Mouse (Mus musculus) hindbrain, embryonic 14.5 days (tissue): ENCODE measurements around the gene Smg9. TPM values are rescaled to one million over a fixed set of nuclear protein-coding genes. Genes with fewer than 3 reads are reported as not detected.
A peak's percentile ranks its signal among the peaks of the same experiment; 100 is the strongest.

Experiments used
- ATAC-seq: fragments of 200-750 bp; cut with Nextera tagmentation; 2 replicates; pipeline ENCODE4 v1.8.0; 2017; ENCODE audit warnings: moderate number of reproducible peaks, mild to moderate bottlenecking, moderate TSS enrichment, moderate library complexity; ENCODE audit not compliant: low FRiP score
- DNase-seq: peaks from one replicate; pipeline ENCODE4 v3.0.0-alpha.2; 2015; ENCODE audit warnings: low spot score
- H3K27ac ChIP-seq: fragments of 300-500 bp; sonication (generic); 2 replicates; pipeline ENCODE4 v1.5.1; 2014; ENCODE audit warnings: mild to moderate bottlenecking, moderate library complexity
- H3K27me3 ChIP-seq: fragments of 300-500 bp; sonication (generic); 2 replicates; pipeline ENCODE4 v1.6.1; 2014; ENCODE audit warnings: mild to moderate bottlenecking, low read length, mixed read lengths; ENCODE audit not compliant: control insufficient read depth, insufficient read depth
- H3K36me3 ChIP-seq: fragments of 300-500 bp; sonication (generic); replicated peaks from 2 replicates; pipeline ENCODE4 v1.6.1; 2014; ENCODE audit not compliant: control insufficient read depth, insufficient read depth
- H3K4me1 ChIP-seq: fragments of 300-500 bp; sonication (generic); replicated peaks from 2 replicates; pipeline ENCODE4 v1.6.1; 2014; ENCODE audit warnings: antibody characterized with exemption, low read length, mixed read lengths; ENCODE audit not compliant: control insufficient read depth, insufficient read depth
- H3K4me2 ChIP-seq: fragments of 300-500 bp; sonication (generic); replicated peaks from 2 replicates; pipeline ENCODE4 v1.6.1; 2014; ENCODE audit warnings: mild to moderate bottlenecking, moderate library complexity
- H3K4me3 ChIP-seq: fragments of 300-500 bp; sonication (generic); replicated peaks from 2 replicates; pipeline ENCODE4 v1.5.1; 2014; ENCODE audit warnings: mild to moderate bottlenecking, low read length
- H3K9ac ChIP-seq: fragments of 300-500 bp; sonication (generic); 2 replicates; pipeline ENCODE4 v1.6.1; 2014
- H3K9me3 ChIP-seq: fragments of 300-500 bp; sonication (generic); 2 replicates; pipeline ENCODE4 v1.6.1; 2016; ENCODE audit warnings: low read length; ENCODE audit not compliant: control insufficient read depth
- WGBS: fragments of 180-500 bp; shearing (Covaris S2); extraction: QIAGEN DNeasy Blood & Tissue Kit; methylation state at CpG from one replicate; pipeline ENCODE4 v1.1.7; 2014; 5-methylcytosine and 5-hydroxymethylcytosine counted together
- polyA plus RNA-seq: library from polyadenylated mRNA; unstranded; fragments of >200 nt; fragmentation: Nextera tagmentation; extraction: Ambion mirVana; gene quantifications from 2 replicates; pipeline ENCODE4 v1.2.1, GENCODE M21; 2014

The Smg9 gene
- polyA plus RNA-seq, 1 experiment from 2014 or later, result 30.3 TPM

GRCm38 (mm10) chr7:24373538-24374379 is 25.7 kb upstream of the Smg9 start:
- DNase-seq, result peak; percentile 36
- peaks cover 4% of the 10 kb centered on the region; the same call in 1 of the 2 replicates for H3K4me1 ChIP-seq
- H3K36me3 ChIP-seq, result no peaks in the 10 kb centered on the region
- no peaks in the 10 kb centered on the region for H3K9me3 ChIP-seq
- peak; percentile 56; the same call in 1 of the 2 replicates for ATAC-seq
- peak overlapping the region; percentile 77 for H3K27ac ChIP-seq
- WGBS, result 34% methylated on average over 20 of the region's 20 CpGs
- 0 out of 2 replicates have a peak overlapping the region, but pooled peaks have one; percentile 10 for H3K4me2 ChIP-seq
- H3K4me3 ChIP-seq, result no peak overlapping the region
- H3K9ac ChIP-seq, result no peak overlapping the region
- H3K27me3 ChIP-seq, result no peaks in the 10 kb centered on the region; the same call in 1 of the 2 replicates

- no peak for ATAC-seq
- H3K9ac ChIP-seq, result no peak overlapping the region
- no peak overlapping the region for H3K4me3 ChIP-seq
- no peaks in the 10 kb centered on the region for H3K9me3 ChIP-seq
- peaks cover 4% of the 10 kb centered on the region; the same call in 1 of the 2 replicates for H3K4me1 ChIP-seq
- 90% methylated on average over 8 of the region's 8 CpGs for WGBS
- no peaks in the 10 kb centered on the region for H3K36me3 ChIP-seq
- no peak overlapping the region for H3K27ac ChIP-seq
- no peaks in the 10 kb centered on the region; the same call in 1 of the 2 replicates for H3K27me3 ChIP-seq
- H3K4me2 ChIP-seq, result no peak overlapping the region
- DNase-seq, result no peak
These were observed 23.0 kb upstream of the Smg9 start for GRCm38 (mm10) chr7:24376456-24376855.

GRCm38 (mm10) chr7:24377091-24377865 is 22.1 kb upstream of the Smg9 start:
- 10% methylated on average over 49 of the region's 49 CpGs for WGBS
- peak overlapping the region; percentile 17; the same call in 1 of the 2 replicates for H3K9ac ChIP-seq

GRCm38 (mm10) chr7:24378049-24378701 is 21.2 kb upstream of the Smg9 start:
- no peak for DNase-seq
- H3K27ac ChIP-seq, result no peak overlapping the region
- peaks cover 4% of the 10 kb centered on the region; the same call in 1 of the 2 replicates for H3K4me1 ChIP-seq
- H3K4me2 ChIP-seq, result no peak overlapping the region
- no peaks in the 10 kb centered on the region; the same call in 1 of the 2 replicates for H3K27me3 ChIP-seq
- H3K4me3 ChIP-seq, result no peak overlapping the region
- 71% methylated on average over 10 of the region's 10 CpGs for WGBS
- no peak for ATAC-seq
- no peak overlapping the region for H3K9ac ChIP-seq
- H3K36me3 ChIP-seq, result no peaks in the 10 kb centered on the region
- H3K9me3 ChIP-seq, result no peaks in the 10 kb centered on the region

More at GRCm38 (mm10) chr7:24377091-24377865, 22.1 kb upstream of the Smg9 start:
- no peaks in the 10 kb centered on the region for H3K36me3 ChIP-seq
- no peaks in the 10 kb centered on the region; the same call in 1 of the 2 replicates for H3K27me3 ChIP-seq
- DNase-seq, result no peak
- H3K27ac ChIP-seq, result no peak overlapping the region
- H3K9me3 ChIP-seq, result no peaks in the 10 kb centered on the region
- H3K4me1 ChIP-seq, result peaks cover 4% of the 10 kb centered on the region; the same call in 1 of the 2 replicates
- H3K4me2 ChIP-seq, result peak overlapping the region; percentile 38
- ATAC-seq, result no peak
- peak overlapping the region; percentile 10; the same call in 1 of the 2 replicates for H3K4me3 ChIP-seq

GRCm38 (mm10) chr7:24379934-24380333 is 19.5 kb upstream of the Smg9 start:
- DNase-seq, result no peak
- H3K27me3 ChIP-seq, result no peaks in the 10 kb centered on the region; the same call in 1 of the 2 replicates
- H3K27ac ChIP-seq, result no peak overlapping the region
- 68% methylated on average over 7 of the region's 7 CpGs for WGBS
- H3K36me3 ChIP-seq, result no peaks in the 10 kb centered on the region
- H3K4me2 ChIP-seq, result no peak overlapping the region
- no peaks in the 10 kb centered on the region for H3K9me3 ChIP-seq
- ATAC-seq, result no peak
- H3K4me3 ChIP-seq, result no peak overlapping the region
- no peak overlapping the region for H3K9ac ChIP-seq
- no peaks in the 10 kb centered on the region; the same call in 1 of the 2 replicates for H3K4me1 ChIP-seq

GRCm38 (mm10) chr7:24380370-24380769 is 19.0 kb upstream of the Smg9 start:
- H3K36me3 ChIP-seq, result no peaks in the 10 kb centered on the region
- H3K4me3 ChIP-seq, result no peak overlapping the region
- H3K9ac ChIP-seq, result no peak overlapping the region
- no peaks in the 10 kb centered on the region; the same call in 1 of the 2 replicates for H3K4me1 ChIP-seq
- no peaks in the 10 kb centered on the region; the same call in 1 of the 2 replicates for H3K27me3 ChIP-seq
- H3K27ac ChIP-seq, result no peak overlapping the region
- ATAC-seq (no peak), DNase-seq (no peak)
- no peaks in the 10 kb centered on the region for H3K9me3 ChIP-seq
- H3K4me2 ChIP-seq, result no peak overlapping the region
- WGBS, result 76% methylated on average over 2 of the region's 2 CpGs

GRCm38 (mm10) chr7:24382730-24383372 is 16.6 kb upstream of the Smg9 start:
- Histone ChIP-seq H3K27ac (no peak overlapping the region), H3K9ac (no peak overlapping the region), H3K36me3 (no peaks in the 10 kb centered on the region), H3K9me3 (no peaks in the 10 kb centered on the region), H3K4me3 (no peak overlapping the region), H3K4me2 (no peak overlapping the region), H3K4me1 (no peaks in the 10 kb centered on the region), H3K27me3 (no peaks in the 10 kb centered on the region)
- DNase-seq (no peak), ATAC-seq (no peak)
- WGBS, result 84% methylated on average over 16 of the region's 16 CpGs

GRCm38 (mm10) chr7:24384070-24384469 is 15.3 kb upstream of the Smg9 start:
- H3K9me3 ChIP-seq, result no peaks in the 10 kb centered on the region
- no peak for ATAC-seq
- no peak overlapping the region for H3K27ac ChIP-seq
- no peaks in the 10 kb centered on the region for H3K4me1 ChIP-seq
- no peaks in the 10 kb centered on the region for H3K36me3 ChIP-seq
- H3K27me3 ChIP-seq, result no peaks in the 10 kb centered on the region
- H3K9ac ChIP-seq, result no peak overlapping the region
- no peak overlapping the region for H3K4me2 ChIP-seq
- no peak overlapping the region for H3K4me3 ChIP-seq
- 68% methylated on average over 6 of the region's 6 CpGs for WGBS
- no peak for DNase-seq
